Mouse (Mus musculus) layer of hippocampus, adult 8-10 months (tissue): ENCODE measurements around the gene Ctnnbl1. TPM values are rescaled to one million over a fixed set of nuclear protein-coding genes. Genes with fewer than 3 reads are reported as not detected.

Experiments used
- DNase-seq, 2 experiments: peaks; one replicate each; pipeline ENCODE4 v3.0.0; 2022; ENCODE audit warnings: low spot score in 2 of 2
- total RNA-seq, 4 experiments: library from RNA; stranded (reverse); gene quantifications; 2 replicates each; pipeline ENCODE4 v1.2.4; 2022

The Ctnnbl1 gene
- total RNA-seq, 4 experiments from 2014 or later: 27.3 to 37.7 (median 29.8) TPM

DNA sequence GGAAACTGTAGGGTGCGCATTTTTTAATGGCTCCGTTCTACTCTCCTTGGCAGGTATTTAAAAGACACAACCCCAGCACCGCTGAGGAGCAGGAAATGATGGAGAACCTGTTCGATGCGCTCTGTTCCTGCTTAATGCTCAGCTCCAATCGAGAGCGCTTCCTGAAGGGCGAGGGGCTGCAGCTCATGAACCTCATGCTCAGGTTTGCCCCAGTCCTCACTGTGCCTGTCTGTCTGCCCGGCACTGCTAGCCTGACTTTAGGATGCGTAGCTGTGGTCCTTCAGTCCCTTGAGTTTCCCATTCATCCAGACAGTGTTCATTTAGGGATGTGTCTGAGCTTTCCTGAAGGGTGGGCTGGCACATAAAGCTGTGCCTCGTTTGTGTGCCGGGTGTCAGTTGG, 82.2 kb downstream of the Ctnnbl1 start:
- no peak for DNase-seq

GRCm38 (mm10) chr2:157821259-157821658, 84.1 kb downstream of the Ctnnbl1 start:
- DNase-seq: no peak

DNA sequence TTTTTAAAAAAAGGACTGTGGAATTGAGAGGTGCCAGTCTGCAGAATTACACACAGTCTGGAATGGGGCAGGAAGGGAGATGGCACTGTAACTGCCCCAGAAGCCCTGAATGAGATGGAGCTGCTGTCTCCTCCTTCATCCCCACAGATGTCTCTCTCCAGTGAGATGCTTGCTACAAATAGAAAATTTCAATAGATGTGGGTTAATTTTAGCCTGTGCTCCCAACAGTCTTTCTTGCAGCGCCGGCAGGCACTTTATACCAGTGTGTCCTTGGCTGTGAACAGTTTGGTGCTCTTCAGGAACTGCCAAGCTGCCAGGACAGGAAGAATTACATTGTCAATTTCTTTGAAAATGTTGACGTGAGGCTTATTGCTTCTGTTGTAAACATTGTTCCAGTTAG, 86.3 kb downstream of the Ctnnbl1 start:
- DNase-seq: no peak

GRCm38 (mm10) chr2:157824249-157824648, 87.0 kb downstream of the Ctnnbl1 start:
- DNase-seq: no peak

GRCm38 (mm10) chr2:157830101-157830500, 92.9 kb downstream of the Ctnnbl1 start:
- no peak for DNase-seq

DNA sequence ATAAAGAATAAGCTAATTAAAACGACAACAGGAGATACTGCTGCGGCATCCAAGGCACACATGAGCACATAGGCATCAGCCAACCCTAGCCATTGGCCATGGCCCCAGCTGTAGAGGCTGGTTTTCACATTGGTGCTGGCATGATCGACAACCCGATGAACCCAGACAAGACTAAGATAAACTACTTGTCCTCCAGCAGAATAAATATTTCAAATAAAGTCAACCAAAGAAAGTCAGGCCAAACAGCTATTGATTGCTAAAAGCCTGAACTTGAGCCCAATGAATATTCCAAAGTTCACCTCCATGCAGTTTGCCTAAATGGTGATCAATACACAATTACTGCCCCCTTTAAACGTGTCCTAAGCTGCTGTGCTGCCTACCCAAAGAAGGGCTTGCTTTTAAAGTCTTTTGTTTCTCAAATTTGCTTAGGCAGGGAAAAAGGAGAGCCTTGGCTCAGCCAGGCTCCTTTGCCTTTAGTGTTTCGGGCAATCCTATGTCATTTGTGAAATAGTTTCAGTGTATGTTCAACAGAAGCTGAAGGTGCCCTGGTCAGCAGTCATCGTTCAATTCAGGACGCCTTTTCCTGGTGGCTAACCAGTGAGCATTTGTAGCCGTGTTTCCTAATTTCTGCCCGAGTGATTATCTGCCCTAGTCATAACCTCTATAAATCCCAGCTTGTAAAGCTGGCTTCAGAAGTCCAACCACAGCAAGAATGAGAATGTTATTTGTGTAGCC, 93.6 kb downstream of the Ctnnbl1 start:
- no peak for DNase-seq

- no peak for DNase-seq
Observed at GRCm38 (mm10) chr2:157837050-157837449, 99.8 kb downstream of the Ctnnbl1 start.

GRCm38 (mm10) chr2:157838206-157838923, 101.2 kb downstream of the Ctnnbl1 start:
- peak; percentile 30 to 44 for DNase-seq

- no peak for DNase-seq
Observed at GRCm38 (mm10) chr2:157840641-157841078, 103.5 kb downstream of the Ctnnbl1 start.

- no peak for DNase-seq
Observed at GRCm38 (mm10) chr2:157841121-157841520, 103.9 kb downstream of the Ctnnbl1 start.

GRCm38 (mm10) chr2:157844746-157845145, 107.5 kb downstream of the Ctnnbl1 start:
- DNase-seq: no peak

DNA sequence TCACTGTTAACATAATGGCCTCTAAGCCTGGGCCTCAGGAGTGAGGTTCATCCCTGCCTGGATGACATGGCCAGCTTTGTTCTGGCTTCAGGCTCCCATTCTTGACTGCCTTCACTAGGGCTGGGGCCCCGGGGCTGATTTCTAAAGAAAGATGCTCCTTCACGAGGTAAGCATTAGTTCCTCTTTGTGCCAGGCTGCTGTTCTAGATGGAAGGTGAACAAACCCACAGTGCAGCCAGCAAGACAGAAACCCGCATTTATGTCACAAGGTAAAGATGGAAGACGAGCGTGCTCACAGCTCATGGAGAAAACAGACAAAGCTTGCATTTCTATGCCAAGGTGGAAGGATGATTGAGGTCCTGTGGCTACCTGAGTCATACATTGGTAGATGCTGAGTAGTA, 108.6 kb downstream of the Ctnnbl1 start:
- no peak for DNase-seq

GRCm38 (mm10) chr2:157853135-157853534, 115.9 kb downstream of the Ctnnbl1 start:
- no peak for DNase-seq

GRCm38 (mm10) chr2:157855814-157856213, 118.6 kb downstream of the Ctnnbl1 start:
- DNase-seq: no peak

DNA sequence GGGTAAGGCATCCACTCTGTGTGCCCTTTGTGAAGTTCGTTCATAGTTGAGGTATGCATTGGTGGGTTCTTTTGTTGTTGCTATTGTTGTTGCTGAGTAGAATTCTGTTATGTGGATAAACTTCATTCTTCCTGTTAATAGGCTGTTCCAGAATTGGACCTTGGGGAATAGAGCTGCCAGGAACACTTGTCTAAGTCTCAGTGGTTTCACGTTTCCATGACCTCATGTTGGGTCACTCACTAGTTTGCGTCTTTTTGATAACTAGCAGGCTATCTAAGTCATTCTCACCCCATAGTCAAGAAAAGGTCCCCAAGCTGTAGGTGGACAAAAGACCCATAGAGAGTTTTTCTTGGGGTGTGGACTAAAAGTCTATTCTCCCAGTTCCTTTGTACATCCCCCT, 120.3 kb downstream of the Ctnnbl1 start:
- no peak for DNase-seq

DNA sequence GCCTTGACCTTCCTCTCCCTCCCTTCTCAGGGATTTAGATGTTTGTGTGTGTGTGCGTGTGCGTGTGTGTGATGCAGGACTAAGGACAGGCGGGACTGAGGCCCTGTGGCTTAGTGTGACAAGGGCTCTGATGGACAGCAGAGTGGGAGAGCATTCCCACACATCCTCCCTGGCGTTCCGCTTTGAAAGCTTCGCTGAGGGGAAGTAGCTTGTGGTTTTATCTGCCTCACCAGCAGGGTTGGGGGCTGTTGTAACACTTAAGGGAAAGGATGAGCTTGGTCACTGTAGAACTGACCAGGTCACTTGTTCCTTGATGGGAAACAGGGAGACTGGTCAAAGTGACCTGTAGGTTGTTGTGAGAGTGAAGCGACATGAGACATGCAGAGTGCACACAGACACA, 121.1 kb downstream of the Ctnnbl1 start:
- DNase-seq: no peak

DNA sequence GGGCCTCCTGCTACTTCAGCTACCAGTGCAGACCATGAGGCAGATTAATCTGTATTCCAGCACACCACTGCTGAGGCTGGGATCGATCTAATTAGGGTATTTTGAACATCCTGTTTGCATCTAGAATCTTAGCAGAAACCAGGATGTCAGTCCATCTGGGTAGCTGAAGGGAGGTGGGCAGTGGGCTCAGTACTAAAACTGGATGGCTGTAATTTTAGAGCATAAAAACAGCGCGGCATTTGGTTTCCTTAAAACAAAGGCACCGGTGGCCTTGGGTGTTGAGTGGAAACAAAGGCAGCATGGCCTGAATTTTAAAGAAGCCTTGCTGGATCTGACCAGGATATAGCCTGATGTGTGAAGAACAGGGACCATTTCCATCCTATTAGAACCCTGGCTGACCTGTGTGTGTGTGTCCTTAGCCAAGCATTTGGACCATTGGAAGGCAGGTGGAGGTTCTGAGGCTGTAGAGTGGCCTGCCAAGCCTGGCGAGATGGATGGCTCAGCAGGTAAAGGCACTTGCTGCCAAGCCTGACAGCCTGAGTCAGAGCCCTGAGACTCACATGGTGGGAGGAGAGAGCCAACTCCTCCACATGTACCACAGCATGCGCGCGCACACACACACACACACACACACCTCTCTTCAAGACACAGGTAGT, 122.0 kb downstream of the Ctnnbl1 start:
- no peak for DNase-seq

DNA sequence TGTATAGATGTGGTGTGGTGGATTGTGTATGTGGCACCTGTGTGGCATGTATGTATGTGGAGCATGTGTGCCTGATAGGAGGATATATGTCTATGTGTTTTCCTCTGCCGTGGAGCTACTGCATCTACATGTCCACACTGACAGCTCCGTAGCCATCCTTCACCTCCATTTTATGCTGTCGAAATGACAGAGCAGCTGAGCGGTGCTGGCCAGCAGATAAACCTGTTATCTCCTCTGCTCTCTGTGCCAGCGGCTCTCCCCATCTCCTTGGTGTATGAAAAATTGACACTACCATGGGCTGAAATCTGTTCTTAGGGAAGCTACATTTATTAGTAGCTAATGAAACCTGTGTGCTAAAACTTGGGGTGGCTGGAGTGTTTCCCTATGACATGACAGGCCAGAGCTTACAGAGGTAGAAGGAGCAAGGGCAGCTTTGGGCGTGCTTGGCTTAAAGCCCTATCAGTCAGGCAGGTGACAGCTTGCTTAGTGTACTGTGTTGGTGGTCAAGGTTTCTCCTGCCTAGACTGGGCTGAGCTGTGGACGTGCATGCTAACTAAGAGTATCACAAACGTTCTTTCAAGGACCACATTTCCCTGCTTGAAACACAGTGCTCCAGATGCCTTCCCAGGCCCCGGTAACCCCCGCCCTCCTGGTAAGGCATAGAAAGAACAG, 124.2 kb downstream of the Ctnnbl1 start:
- DNase-seq: no peak

GRCm38 (mm10) chr2:157862306-157862705, 125.1 kb downstream of the Ctnnbl1 start:
- no peak for DNase-seq

DNA sequence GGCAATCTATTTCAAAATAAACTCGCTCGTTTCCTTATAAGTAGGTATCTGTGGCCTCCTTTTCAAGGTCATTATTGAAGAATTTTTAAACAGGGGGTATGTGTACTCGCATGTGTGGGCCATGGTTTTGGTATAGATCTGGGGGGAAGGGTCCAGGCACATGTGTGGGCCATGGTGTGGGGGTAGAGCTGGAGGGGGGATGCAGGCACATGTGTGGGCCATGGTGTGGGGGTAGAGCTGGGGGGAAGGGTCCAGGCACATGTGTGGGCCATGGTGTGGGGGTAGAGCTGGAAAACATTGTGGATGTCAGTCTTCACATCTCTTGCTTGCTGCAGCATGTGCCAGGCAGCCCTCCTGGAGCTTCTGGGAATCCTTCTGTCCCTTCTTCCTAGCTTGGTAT, 129.9 kb downstream of the Ctnnbl1 start:
- DNase-seq: no peak

DNA sequence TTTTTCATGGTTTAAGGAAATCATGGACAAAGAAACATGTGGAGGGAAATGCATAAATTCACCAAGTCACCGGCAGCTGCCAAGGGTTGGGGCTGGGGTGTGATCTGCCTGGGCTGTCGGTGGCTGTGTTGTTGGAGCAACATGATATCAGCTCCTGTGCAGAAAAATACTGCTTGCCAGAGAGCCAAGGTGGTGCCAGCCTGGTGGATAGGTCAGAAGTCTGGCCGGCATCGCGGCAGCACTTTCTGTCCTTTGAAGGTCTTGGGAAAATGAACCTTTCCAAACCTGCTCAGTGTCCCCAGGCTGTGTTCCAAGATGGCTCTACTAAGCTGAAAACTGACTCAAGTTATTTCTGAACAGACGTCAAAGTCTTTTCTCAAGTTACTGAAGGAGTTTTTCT, 133.0 kb downstream of the Ctnnbl1 start:
- no peak for DNase-seq

DNA sequence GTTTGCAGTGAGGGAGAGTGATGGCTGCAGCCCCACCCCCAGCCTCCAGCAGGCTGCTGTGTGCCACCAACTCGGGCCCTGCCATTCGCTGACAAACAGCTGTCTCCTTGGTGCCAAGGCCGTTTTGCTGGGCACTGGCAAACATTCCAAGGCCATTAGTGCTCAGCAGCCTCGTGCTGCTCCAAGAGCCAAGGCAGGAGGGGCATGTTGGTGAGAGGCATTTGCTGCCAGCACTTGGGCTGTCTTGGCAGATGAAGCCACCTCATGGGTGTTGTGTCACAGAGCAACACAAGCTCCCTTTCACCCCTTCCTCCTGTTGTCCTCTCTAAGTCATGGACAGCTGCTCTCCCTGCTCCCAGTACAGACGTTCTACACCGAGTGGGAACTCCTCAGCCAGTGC, 136.0 kb downstream of the Ctnnbl1 start:
- DNase-seq: peak; percentile 69 to 71
